Mouse (Mus musculus) cerebellum, adult 11-12 months (tissue): ENCODE data around the gene Adcy6.
"Not testable (repeated sequence)": the region's sequence is repeated elsewhere in the genome, so short reads cannot be mapped to it uniquely, and the experiment has no call there.

Experiments used
- DNase-seq: peaks from one replicate; pipeline ENCODE4 v3.0.0; 2022

Adcy6 gene

GRCm38 (mm10) chr15:98596609-98597008 lies 13.3 kb downstream of the Adcy6 start:
- DNase-seq: no peak

GRCm38 (mm10) chr15:98595049-98595448 lies 14.8 kb downstream of the Adcy6 start:
- DNase-seq: no peak

- DNase-seq: no peak
Observed at GRCm38 (mm10) chr15:98594193-98594592, 15.7 kb downstream of the Adcy6 start.

- DNase-seq: no peak
Observed at GRCm38 (mm10) chr15:98591396-98591795, 18.5 kb downstream of the Adcy6 start.

GRCm38 (mm10) chr15:98589640-98590336 lies 20.1 kb downstream of the Adcy6 start:
- DNase-seq: no peak

- DNase-seq: no peak
Observed at GRCm38 (mm10) chr15:98587751-98588150, 22.1 kb downstream of the Adcy6 start.

- not testable (repeated sequence) for DNase-seq
Observed at GRCm38 (mm10) chr15:98586141-98586540, 23.7 kb downstream of the Adcy6 start.

GRCm38 (mm10) chr15:98585421-98585820 lies 24.5 kb downstream of the Adcy6 start:
- no peak for DNase-seq

- DNase-seq: no peak
Observed at GRCm38 (mm10) chr15:98582996-98583395, 26.9 kb downstream of the Adcy6 start.

GRCm38 (mm10) chr15:98582410-98582809 lies 27.5 kb downstream of the Adcy6 start:
- no peak for DNase-seq

- DNase-seq: peak; percentile 61
Observed at GRCm38 (mm10) chr15:98579795-98580464, 29.9 kb downstream of the Adcy6 start.

- no peak for DNase-seq
Observed at GRCm38 (mm10) chr15:98579310-98579709, 30.6 kb downstream of the Adcy6 start.

GRCm38 (mm10) chr15:98573293-98573692 lies 36.6 kb downstream of the Adcy6 start:
- DNase-seq: no peak

GRCm38 (mm10) chr15:98570873-98571538 lies 38.9 kb downstream of the Adcy6 start, which contains the start of the genes Ccnt1 and 4930415O20Rik:
Ccnt1 (minus strand) TSS chr15:98570923.
4930415O20Rik (plus strand) TSS chr15:98571004.
- DNase-seq: no peak

- DNase-seq: peak; percentile 36
Observed at GRCm38 (mm10) chr15:98569795-98570365, 40.0 kb downstream of the Adcy6 start.

- no peak for DNase-seq
Observed at GRCm38 (mm10) chr15:98569216-98569615, 40.7 kb downstream of the Adcy6 start.

- peak; percentile 45 for DNase-seq
Observed at GRCm38 (mm10) chr15:98568256-98569033, 41.4 kb downstream of the Adcy6 start.

- peak; percentile 100 for DNase-seq
Observed at GRCm38 (mm10) chr15:98567278-98568134, 42.4 kb downstream of the Adcy6 start.

GRCm38 (mm10) chr15:98566973-98567277 lies 43.0 kb downstream of the Adcy6 start:
- no peak for DNase-seq

GRCm38 (mm10) chr15:98557186-98557585 lies 52.7 kb downstream of the Adcy6 start:
- no peak for DNase-seq

GRCm38 (mm10) chr15:98555881-98556280 lies 54.0 kb downstream of the Adcy6 start:
- DNase-seq: no peak

GRCm38 (mm10) chr15:98552758-98553157 lies 57.1 kb downstream of the Adcy6 start:
- DNase-seq: no peak
